Mouse (Mus musculus) lung, postnatal 4 days (tissue): ENCODE data around the gene Olfr839-ps1.

Source experiments
- DNase-seq, 2 experiments: peaks; one replicate each; pipeline ENCODE4 v3.0.0; 2021

Gene Olfr839-ps1

GRCm38 (mm10) chr9:19177212-19177611, at the start of gene Olfr839-ps1:
TSS of gene Olfr839-ps1 (minus strand) at chr9:19177312.
- no peak for DNase-seq

GRCm38 (mm10) chr9:19136017-19136416, 41.1 kb downstream of the Olfr839-ps1 start, which contains the start of gene Olfr837:
TSS of gene Olfr837 (plus strand) at chr9:19136317.
- DNase-seq = no peak

- no peak for DNase-seq
Observed at GRCm38 (mm10) chr9:19120082-19120481, 57.0 kb downstream of the Olfr839-ps1 start, which contains the start of gene Olfr836. TSS of gene Olfr836 (plus strand) at chr9:19120382.
